Mouse (Mus musculus) cerebellum, adult 9-10 months (tissue): ENCODE results near the gene Sec14l3.

ENCODE experiments used
- DNase-seq: peaks from one replicate; pipeline ENCODE4 v3.0.0; 2022

The Sec14l3 gene

DNA sequence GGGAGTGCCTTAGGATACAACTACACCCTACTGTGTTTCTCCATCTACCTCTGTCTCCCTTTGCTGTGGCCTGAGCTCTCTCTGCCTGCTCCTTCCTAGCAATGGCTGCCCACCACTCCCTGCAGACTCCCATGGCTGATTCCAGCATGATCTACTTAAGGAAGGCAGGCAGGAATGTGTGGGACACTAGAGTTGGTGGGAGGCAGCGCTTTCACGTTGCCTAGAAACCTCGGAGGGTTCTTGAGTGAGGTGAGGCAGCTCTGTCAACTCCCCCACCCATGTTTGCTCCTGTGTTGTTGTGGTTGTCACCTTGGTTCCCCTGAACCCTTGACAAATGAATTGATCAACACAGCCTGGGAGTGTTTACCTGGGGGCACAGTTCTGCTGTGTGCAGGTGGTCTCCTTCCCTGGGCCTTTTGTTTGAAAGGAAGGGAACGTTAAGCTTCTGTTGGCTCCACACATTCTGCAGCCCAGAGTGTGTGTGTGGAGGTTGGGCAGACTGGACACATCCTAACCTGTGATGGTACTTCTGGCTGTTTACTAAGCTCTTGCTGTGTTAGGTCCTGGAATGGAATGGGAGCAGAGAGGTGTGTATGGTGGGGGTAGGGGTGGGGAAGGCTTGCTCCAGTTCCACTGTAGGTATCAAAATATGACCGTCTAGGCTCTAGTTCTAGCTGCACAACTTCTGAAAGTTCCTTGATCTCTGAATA is 3.6 kb upstream of the Sec14l3 start:
- DNase-seq: no peak

DNA sequence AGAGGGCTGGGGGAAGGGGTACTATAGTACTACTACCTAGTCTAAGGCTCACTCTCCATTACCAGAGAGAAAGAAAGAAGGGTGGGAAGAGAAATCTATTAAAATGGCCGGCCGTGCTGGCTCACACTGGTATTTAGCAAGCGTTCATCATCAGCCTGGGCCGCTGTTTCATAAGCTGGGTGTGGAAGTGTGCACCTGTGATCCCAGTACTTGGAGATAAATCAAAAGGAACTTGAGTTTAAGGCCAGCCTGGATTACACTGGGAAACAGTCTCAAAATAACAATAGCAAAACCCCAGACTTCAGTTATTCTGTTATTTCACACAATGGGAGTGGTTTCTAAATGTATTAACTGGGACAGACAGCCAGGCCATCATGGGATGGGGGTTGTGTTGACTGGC is 2.1 kb upstream of the Sec14l3 start:
- DNase-seq: no peak

DNA sequence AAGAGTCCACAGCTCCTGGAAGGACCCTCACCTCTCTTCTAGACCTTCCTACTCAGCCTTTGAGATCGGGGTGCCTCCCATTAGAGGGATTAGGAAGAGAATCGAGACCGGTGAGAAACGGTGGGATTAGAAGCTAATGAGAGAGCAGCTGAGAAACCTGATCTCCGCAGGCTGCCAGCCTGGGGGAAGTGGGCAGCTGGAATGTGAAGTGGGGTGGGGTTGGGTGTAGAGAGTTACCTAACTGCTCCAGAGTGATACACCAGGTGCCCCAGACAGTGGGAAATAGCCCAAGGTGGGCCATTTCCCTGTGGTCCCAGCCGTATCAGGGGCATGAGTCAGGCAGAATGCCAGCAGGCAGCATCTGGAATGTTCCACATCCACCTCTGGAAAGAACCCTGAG is 1.7 kb upstream of the Sec14l3 start:
- no peak for DNase-seq

DNA sequence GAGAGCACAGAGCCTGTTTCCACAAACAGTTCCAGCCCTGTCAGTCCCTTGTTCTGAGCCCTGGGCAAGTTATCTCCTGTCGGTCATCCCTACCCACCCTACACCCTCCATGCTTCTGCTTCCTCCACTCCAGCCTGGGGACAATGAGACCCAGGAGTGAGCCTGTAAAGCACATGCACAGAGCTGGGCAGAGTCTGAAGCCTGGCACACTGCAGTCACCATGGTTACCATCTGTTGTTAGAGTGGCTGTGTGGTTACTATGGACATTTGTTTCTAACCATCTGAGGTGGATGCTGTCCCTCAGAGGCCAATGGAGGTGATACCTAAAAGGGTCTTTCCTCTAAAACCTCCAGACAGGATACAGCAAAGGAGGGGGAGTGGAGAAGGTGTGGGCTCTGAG is 5.0 kb downstream of the Sec14l3 start:
- DNase-seq: no peak

DNA sequence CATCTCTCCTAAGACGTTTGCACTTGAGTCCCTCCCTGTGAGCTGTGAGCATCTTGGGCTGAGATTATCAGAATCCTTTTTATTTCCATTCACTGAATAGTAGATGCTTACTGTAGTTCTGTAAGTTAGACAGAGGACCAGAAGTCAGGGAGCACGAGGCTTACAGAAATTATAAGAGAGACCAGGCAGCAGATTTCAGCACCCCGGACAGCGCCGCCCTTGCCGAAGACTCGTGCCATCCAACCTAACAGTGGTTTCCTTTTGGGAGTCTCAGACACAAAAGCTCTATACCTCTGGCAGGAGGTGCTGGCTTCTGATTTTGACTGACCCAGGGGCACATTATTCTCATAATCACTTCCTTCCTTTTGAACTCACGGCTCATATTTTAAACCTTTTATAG is 12.0 kb downstream of the Sec14l3 start:
- no peak for DNase-seq

DNA sequence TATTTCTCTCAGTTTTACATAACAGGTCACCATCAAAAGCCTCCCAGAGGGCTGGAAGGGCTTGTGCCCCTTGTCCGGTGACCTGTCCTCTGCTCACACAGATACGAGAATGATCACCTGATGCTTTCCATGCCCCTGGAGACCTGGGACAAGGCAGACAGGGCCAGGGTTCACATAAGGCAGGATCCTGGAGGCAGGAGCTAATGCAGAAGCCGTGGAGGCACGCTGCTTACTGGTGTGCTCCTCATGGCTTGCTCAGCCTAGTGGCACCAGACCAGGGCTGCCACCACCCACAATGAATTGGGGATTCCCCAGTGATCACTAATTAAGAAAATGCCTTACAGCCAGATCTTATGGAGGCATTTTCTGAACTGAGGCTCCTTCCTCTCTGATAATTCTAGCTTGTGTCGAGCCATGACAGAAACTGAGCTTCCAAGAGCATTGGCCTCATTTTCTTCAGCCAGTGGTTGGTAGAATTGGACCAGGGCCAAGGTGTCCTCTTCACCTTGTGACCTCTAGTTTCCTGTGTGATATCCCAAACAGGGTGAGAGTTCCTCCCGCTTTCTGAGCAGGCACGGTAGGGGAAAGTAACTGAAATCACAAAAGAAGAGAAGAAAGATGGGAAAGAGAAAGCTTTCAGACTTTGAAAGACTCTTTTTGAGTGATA is 13.8 kb downstream of the Sec14l3 start:
- DNase-seq: no peak

DNA sequence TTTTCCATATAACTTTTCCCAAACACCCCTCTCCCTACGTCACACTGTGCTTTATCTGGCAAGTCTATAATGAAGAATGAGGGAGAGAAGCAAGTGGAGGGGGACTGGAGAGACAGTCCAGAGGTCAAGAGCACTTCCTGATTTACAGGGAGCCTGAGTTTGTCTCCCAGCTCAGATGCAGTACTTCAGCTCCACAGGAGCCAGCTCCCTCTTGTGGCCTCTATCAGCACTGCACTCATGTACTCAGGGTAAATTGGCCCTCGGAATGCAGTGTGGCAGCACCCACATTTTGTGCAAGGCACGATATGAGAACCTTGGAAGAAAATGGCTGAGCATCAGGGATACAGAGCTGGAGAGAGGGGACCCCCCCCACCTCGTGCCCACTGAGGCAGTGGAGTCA is 15.6 kb downstream of the Sec14l3 start:
- peak; percentile 53 for DNase-seq

DNA sequence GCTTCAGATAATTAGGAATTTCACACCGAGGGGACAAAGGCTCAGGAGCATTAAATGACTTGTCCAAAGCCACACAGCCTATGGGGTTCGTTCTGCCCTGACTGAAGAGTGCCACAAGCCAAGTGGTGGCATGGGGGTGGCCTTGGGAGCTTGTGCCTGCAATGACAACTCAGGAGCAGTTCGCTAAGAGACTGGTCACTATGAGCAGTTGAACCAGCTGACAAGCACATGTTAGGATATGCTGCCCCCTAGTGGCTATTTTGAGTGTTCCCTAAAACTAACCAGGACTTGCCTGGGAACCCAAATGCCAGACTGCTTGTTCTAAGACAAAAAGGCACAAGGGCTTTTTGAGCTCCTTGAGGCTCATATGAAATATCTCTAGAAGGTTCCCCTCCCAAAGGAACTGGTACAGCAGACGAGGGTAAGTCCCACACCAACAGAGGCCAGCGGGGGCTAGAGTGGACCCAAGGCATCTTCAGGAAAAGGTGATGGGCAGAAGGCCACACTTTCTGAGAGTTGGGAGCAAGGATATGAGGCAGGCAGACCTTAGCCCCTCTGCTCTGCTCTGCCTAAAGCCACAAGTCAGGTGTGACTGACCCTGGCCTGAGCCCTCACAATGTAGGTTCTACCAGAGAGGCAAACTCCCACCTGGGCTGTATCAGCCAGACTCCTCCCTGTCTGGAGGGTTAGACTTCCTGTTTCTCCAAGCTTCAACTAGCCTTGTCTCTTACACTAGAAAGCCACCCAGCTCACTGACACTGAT is 18.9 kb downstream of the Sec14l3 start:
- peak; percentile 82 for DNase-seq

DNA sequence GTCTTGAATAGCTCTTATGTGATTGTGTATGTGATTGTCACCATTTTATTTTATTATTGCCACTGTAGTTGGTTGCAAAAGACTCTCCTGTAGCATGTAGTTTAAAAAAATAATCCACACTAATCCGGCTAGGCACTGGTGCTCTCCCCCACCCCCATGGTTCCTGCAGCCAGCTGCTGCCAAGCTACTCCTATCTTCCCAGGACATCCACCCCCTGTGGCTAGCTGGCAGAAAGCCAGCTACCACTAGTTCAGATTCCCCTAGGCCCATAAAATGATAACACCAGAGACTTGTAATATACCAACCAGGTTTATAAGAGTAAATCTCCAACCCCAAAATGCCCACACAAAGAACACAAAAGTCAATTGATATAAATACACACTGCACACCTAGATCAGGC is 21.6 kb downstream of the Sec14l3 start:
- no peak for DNase-seq

DNA sequence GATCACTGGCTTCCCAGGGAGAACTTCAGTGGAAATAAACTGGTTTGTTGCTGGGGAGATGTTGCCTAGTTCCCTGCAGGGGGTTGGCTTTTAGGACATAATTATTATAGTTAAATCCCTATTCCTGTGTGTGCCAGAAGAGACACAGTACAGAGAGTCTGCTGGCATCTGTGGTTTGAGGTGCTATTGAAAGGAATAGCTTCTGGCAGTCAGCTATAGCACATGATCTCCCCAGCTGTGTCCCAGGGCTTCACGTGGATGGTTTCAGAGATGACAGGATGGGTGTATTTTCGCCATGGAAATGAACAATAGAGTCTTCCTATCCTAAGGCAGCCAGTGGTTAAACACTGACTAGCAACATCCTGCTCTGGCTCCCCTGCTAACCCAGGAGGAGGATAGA is 22.6 kb downstream of the Sec14l3 start:
- no peak for DNase-seq

DNA sequence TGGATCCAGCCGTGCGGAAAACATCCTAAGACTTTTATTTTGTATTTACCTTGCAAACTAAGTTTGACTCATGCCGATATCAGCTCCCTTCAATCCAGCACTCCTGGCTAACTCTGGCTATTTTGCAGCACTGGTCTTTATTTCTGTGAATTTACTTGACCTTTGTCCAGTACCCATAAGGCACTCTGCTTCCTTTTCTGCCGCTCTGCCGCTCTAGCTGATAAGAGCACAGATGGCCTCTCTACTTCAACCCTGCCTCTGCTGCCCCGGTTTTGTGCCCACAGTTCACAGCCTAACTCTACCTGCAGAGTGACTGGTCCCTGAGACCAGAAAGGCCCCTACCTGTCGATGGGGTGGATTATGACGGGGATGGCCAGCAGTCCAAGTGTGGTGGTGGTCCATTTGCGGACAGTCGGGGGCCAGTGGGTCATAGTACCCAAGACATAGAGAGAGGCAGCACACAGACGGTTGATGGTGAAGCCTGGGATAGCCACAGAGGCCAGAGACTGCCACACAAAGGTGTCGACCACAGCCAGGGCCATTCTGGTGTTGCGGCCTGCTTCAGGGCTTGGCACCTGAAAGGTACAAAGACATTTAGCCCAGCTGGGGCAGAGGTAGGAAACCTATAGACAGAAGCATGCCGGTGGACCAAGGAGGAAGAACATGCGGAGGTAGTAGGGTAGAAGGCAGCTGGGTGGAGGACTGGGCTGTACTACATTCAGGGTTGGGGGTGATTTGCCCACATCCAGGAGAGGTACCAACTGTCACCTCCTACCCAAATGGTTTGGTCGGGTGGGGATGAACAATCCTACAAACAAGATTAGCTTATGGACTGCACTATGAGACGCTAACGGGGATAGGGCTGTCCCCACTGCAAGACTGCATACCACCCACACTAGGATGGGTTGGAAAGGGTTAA is 29.1 kb downstream of the Sec14l3 start:
- DNase-seq: no peak

DNA sequence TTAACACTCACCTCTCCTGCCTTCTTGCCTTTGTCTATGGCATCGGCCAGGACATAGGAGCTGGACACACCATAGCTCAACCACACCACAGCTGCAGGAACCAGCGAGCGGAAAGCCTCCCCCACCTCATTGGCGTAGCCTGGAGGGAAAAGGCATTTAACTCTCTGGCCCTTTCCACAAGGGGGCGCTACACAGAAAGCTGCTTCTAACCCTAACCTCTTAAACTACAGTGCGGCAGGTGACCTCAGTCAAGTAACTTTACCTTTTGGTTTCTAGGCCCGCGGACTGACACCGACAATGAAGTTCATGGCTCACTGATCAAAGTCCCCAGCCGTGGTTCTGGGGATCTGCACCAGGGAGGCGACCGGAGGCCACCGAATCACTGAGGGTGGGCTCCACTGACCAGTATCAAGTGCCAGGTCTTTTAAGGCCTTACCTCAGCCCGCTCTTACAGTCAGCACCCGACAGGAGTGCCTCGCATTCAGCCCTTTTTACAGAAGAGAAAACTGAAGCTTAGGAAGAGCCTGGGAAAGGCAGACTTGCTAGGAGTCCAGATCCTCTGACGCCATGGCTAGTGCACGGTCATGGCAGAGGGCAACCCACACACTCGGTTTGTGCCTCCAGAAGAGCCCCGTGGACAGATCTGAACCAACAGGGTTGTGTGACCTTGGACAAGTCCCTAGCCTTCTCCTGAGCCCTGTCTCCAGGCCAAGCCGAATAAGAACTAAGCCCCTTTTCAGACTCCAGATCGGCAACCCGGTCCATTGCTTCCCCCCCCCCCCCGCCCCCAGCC is 29.9 kb downstream of the Sec14l3 start:
- DNase-seq: peak; percentile 74

DNA sequence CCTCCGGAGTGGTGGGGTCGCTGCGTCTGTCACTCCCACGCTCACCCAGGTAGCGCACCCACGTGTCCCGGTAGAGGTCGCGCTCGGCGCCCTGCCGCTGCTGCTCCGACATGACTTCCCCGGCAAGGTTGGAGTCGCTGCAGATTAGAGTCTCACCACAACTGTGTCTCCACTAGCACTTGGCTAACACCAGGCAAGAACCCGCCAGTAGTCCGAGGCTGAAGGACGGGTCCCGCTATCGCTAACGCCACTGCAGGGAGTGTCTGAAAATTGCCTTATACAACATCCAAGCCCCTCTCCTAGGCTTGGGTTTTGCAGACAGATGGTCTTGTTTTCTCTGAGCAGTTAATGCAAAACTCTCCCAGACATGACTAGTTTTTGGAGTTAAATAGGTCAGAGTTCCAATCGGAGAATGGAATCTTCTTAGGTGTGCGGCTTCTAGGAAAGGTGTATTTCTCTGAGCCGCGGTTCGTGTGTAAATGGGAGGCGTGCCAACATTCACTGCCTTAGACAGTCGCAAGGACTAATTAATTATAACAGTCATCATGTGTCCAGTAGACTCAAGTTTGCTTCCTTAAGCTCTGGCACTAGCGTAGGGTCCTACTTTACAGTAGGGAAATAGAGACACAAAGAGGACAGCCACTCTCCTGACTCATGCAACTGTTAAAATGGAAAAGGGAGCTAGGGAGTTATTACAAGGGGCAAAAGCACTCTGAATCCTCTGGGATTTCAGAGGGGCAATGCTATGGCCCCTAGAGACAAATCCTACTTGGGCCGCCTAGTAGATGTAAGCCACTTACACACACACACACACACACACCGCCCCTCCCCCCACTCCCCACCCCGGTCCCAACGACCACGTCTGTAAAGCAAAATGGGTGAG is 30.8 kb downstream of the Sec14l3 start, which contains the start of gene Mtfp1:
Gene Mtfp1, minus strand, starts transcription at position 275 of the 883 bp plus-strand sequence.
- DNase-seq: peak; percentile 79

DNA sequence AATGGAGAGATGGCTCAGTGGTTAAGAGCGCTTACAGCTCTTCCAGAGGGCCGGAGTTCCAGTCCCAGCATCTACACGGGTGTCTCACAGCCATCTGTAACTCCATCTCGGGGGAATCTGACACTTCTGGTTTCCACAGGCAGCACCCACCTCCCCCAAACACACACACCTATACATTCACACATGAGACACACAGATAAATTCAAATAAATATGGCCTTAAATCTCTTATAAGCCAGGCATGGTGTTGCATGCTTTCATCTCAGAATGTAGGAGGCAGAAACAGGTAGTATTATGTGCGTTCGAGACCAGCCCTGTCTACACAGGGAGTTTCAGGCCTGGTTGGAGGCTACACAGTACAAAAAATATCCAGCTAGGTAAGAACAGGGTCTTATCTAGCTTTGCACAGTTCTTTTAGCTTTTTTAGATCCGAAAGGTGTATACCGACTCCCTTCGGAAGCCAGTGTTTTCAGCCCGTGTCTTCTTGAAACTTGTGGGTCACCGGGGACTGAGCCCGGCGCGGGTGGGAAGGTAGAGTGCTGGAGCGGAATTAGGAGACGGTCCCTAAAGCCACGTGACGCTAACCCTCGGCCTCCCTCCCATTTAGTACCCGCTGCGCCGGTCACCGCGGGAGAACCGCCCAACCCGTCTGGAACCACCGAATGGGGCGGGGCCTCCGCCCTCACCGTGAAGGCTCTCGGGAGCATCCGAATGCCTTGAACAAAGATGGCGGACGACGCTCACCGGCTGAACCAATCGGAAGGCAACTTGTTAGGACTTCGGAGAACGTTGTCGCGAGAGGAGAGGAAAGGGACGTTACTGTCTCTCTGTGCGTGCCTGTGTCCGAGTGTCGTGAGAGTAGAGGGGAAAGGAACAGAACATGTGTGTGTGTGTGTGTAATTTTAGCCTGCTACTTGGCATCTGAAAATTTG is 31.7 kb downstream of the Sec14l3 start:
- peak; percentile 99 for DNase-seq

DNA sequence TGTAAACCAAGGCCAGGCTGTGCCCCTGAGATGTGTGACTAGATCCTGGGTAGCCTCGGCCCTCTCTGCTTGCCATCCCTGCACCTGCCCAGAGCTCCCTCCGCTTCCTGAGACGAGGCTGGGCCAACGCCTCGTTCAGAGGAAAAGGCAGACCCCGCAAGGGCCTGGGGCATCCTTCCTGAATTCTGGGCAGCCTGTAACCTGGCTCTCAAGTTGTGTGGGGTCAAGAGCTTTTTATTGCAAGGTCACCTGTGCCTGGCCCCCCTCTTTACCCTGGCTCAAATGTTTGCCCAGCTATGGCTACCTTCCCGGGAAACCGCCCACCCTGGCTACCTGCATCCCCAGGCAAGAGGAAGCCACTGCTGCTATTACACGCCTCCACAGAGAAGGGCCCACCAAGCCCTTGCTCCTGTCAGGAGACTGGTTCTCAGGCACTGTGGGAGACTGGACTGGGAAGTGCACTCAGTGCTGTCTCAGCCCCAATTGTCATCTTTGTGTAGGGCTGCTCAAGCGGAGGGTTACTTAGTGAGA is 32.5 kb downstream of the Sec14l3 start:
- DNase-seq: peak; percentile 61

DNA sequence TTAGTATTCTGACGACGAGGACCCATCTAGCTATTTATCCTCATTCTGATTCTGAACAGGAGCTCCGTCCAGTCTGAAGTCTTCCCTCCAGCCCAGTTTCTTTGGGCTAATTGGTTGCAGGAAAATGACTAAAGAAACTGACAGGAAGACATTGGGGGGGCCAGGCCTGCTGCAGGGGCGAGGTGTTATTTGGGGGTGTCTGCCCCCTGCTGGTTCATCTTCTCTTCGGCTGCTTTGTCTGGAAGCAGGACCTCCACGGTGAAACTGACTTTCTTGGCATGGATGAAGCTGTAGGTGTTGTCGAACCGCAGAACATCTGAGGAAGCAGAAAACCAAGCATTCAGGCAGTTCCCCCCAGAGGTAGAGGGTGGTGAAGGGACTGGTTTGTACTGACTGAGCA is 33.5 kb downstream of the Sec14l3 start:
- no peak for DNase-seq

DNA sequence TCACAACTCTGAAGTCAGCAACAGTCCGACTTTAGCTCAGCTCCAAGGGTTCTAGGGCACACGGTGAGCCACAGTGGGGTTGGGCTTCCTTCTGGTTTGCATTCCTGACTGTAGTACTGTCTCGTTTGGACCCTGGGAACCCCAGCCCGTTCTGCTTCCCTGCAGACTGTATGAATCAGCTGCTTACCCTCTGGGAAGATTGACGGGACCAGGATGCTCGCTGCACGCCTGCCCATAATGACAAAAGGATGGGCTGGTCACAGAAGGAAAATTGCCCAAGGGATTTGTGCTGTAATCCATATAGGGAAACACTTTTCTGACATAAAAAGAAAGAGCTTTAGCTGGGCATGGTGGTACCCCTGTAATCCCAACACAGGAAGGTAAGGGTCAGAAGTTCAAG is 34.2 kb downstream of the Sec14l3 start:
- DNase-seq: no peak

DNA sequence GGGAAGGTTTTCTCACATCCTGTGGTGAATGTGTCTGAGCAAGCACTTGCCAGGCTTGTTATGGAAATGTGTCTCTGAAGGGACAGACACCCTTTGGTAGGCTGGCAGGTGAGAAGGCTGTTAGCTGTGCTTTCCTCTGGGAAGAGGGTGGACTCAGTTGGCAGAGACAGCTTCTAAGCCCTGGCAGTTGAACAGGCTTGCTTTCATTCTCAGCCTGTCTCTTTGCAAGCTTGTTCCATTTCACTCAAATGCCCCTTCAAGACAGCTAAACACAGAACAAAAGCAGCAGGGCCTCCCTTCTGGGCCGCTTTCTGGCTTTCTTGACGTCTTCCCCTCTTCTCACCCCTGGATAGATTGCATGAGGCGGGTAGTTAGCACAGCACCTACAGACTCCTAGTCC is 34.8 kb downstream of the Sec14l3 start:
- no peak for DNase-seq

DNA sequence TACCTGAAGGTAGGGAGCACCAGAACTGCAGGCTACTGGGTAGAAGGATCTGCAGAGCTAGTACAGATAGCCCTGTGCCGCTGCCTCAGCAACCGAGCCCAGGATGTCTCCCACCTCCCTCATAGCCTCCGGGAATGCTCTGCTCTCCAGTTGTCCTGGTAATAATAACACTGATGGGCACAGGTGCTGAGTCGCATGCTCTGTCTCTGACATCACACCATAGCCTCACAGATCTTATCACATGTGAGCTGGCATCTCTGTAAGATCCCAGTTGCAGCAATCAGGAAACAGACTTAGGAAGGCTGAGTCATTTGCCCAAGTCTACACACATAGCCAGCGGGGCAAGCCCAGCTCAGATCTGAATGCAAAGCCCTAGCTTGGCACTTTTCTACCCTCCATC is 37.2 kb downstream of the Sec14l3 start:
- DNase-seq: no peak

DNA sequence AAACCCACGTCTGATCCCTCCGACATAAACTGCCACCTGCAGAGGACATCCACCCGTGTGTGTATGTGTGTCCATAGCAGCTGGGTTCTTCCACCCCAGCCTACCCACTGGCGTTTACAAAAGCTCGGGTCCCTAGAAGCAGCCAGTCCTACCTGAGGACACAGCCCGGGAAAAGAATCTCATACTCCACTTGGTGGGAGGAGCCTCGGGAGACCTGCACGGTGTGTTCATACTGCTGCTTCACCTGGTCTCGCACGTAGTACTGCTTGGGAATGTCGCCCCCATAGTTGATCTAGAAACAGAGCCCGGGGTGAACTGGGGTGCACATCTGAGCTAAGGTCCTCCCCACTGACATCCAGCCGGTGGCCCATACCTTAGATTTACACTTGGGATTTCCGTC is 38.9 kb downstream of the Sec14l3 start:
- DNase-seq: no peak
